In the genomic region with DNA sequence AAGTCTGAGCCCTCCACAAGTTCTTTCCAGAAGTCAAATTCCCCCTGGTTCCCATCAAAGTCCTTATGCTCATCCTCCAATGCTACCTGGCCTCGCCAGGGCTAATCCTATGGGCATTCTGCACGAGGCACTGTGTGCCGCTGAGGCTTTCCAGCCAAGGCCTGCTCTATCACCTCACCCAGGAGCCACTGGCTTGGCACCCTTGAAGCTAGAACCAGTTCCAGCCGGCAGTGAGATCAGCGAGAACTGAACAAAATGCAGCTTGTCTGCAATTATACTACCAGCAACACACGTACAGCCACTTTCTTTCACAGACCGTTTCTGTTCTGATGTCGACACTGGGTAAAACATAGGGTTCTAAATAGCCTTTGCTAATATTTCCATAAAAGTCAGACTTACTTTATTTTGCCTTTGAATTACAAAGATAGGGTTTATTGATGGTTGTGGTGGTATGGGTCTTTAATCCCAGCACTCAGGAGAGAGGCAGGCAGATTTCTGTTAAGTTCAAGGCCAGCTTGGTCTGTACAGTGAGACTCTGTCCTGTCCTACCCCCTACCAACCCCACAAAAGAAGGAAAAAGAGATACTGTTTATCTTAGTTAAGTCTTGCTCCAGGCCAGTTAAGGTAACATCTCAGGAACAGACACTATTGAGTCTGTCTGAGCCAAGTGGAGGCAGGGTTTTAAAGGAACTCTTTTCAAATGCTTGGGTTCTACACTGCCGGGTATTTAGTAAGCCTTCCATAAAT, we compare ENCODE assay signal across 20 mouse cellular contexts. TPM values are rescaled to one million over a fixed set of nuclear protein-coding genes. Genes with fewer than 3 reads are reported as not detected.
DNase-seq lines count a peak whose midpoint lies in the region; ATAC-seq lines count a peak whose summit lies in the region.
"Had no signal": no experiment of that assay in that cellular context is flagged by ENCODE, and none has a peak within 500 bp of the region (broad histone marks: within the 10 kb centered on the region; RNA-seq: fewer than 3 reads in every experiment).

No protein-coding gene starts in this region.

- H3K4me1 ChIP-seq in kidney, embryonic 14.5 days (ENCODE audit: control insufficient read depth, insufficient read depth, low read length): peaks cover 18% of the 10 kb centered on the region; the same call in 1 of the 2 replicates
- H3K4me1 ChIP-seq in midbrain, embryonic 15.5 days: peaks cover 14% of the 10 kb centered on the region
- peaks cover 12% of the 10 kb centered on the region; the same call in 1 of the 2 replicates for H3K4me1 ChIP-seq in midbrain, embryonic 16.5 days (ENCODE audit: control insufficient read depth, insufficient read depth, low read length)
- peaks cover 48% of the 10 kb centered on the region for H3K4me1 ChIP-seq in liver, embryonic 15.5 days (replicated peaks)

- H3K36me3 ChIP-seq in kidney, embryonic 14.5 days (ENCODE audit: control insufficient read depth, insufficient read depth, low read length): no peaks in the 10 kb centered on the region; the same call in 1 of the 2 replicates
- H3K36me3 ChIP-seq in midbrain, embryonic 15.5 days (replicated peaks): no peaks in the 10 kb centered on the region; the same call in 1 of the 2 replicates
- peaks cover 12% of the 10 kb centered on the region for H3K36me3 ChIP-seq in midbrain, embryonic 16.5 days (ENCODE audit: control insufficient read depth, insufficient read depth, low read length)
- no peaks in the 10 kb centered on the region for H3K36me3 ChIP-seq in liver, embryonic 15.5 days (replicated peaks)

- ATAC-seq in kidney, embryonic 14.5 days (ENCODE audit: low FRiP score, low TSS enrichment): no peak
- no peak for ATAC-seq in midbrain, embryonic 15.5 days (replicated peaks)
- ATAC-seq in midbrain, embryonic 16.5 days: no peak
- peak; percentile 32; the same call in 1 of the 2 replicates for ATAC-seq in liver, embryonic 15.5 days (ENCODE audit: insufficient read depth)
- ATAC-seq: forebrain, postnatal 0 days; hindbrain, embryonic 16.5 days; Patski had no signal

- no peak overlapping the region for H3K4me3 ChIP-seq in kidney, embryonic 14.5 days (ENCODE audit: low read length)
- no peak overlapping the region for H3K4me3 ChIP-seq in midbrain, embryonic 15.5 days
- no peak overlapping the region for H3K4me3 ChIP-seq in midbrain, embryonic 16.5 days (ENCODE audit: low read depth, low read length)
- H3K4me3 ChIP-seq in liver, embryonic 15.5 days (replicated peaks): no peak overlapping the region
- H3K4me3 ChIP-seq: gastrocnemius, adult 2 months; heart, embryonic 13.5 days had no signal

- H3K4me2 ChIP-seq in kidney, embryonic 14.5 days (replicated peaks; ENCODE audit: low read depth, low read length): no peak overlapping the region
- no peak overlapping the region for H3K4me2 ChIP-seq in midbrain, embryonic 15.5 days
- no peak overlapping the region for H3K4me2 ChIP-seq in midbrain, embryonic 16.5 days (ENCODE audit: low read length)
- H3K4me2 ChIP-seq in liver, embryonic 15.5 days: no peak overlapping the region
- H3K4me2 ChIP-seq: heart, embryonic 13.5 days; midbrain, embryonic 11.5 days had no signal

- H3K27ac ChIP-seq in kidney, embryonic 14.5 days (ENCODE audit: low read depth, low read length): no peak overlapping the region
- H3K27ac ChIP-seq in midbrain, embryonic 15.5 days: 0 out of 2 replicates have a peak overlapping the region, but pooled peaks have one; percentile 70
- H3K27ac ChIP-seq in midbrain, embryonic 16.5 days (ENCODE audit: low read length): no peak overlapping the region
- peak overlapping the region; percentile 65 for H3K27ac ChIP-seq in liver, embryonic 15.5 days (replicated peaks)
- H3K27ac ChIP-seq: gastrocnemius, adult 2 months; heart, embryonic 13.5 days; kidney, postnatal 0 days had no signal

- no peaks in the 10 kb centered on the region for H3K27me3 ChIP-seq in kidney, embryonic 14.5 days (ENCODE audit: control insufficient read depth, insufficient read depth, low read length)
- no peaks in the 10 kb centered on the region for H3K27me3 ChIP-seq in midbrain, embryonic 15.5 days (replicated peaks)
- no peaks in the 10 kb centered on the region for H3K27me3 ChIP-seq in midbrain, embryonic 16.5 days (ENCODE audit: control insufficient read depth, insufficient read depth, low read depth, low read length)
- no peaks in the 10 kb centered on the region for H3K27me3 ChIP-seq in liver, embryonic 15.5 days
- H3K27me3 ChIP-seq: heart, embryonic 13.5 days; Patski had no signal

- H3K9ac ChIP-seq in kidney, embryonic 14.5 days (ENCODE audit: low read depth, low read length): no peak overlapping the region
- H3K9ac ChIP-seq in midbrain, embryonic 15.5 days: no peak overlapping the region
- no peak overlapping the region for H3K9ac ChIP-seq in midbrain, embryonic 16.5 days (ENCODE audit: low read depth, low read length)
- no peak overlapping the region for H3K9ac ChIP-seq in liver, embryonic 15.5 days
- H3K9ac ChIP-seq: forebrain, postnatal 0 days; heart, embryonic 13.5 days had no signal

- H3K9me3 ChIP-seq in kidney, embryonic 14.5 days (ENCODE audit: control insufficient read depth, low read length): no peaks in the 10 kb centered on the region
- no peaks in the 10 kb centered on the region for H3K9me3 ChIP-seq in midbrain, embryonic 15.5 days
- no peaks in the 10 kb centered on the region for H3K9me3 ChIP-seq in midbrain, embryonic 16.5 days (replicated peaks; ENCODE audit: control insufficient read depth, low read length, poor library complexity, severe bottlenecking)
- H3K9me3 ChIP-seq in liver, embryonic 15.5 days (replicated peaks): no peaks in the 10 kb centered on the region
- H3K9me3 ChIP-seq: heart, embryonic 13.5 days had no signal

- DNase-seq in kidney, adult 11 months: peak; percentile 51
- DNase-seq in kidney, postnatal 10 days: peak; percentile 45
- no peak for DNase-seq in ovary, postnatal 36 days (ENCODE audit: low spot score)
- DNase-seq in left cerebral cortex, adult 11 months (ENCODE audit: low spot score): no peak
- DNase-seq: B cell, adult 2 months; cerebellum, adult 11 months; cerebellum, postnatal 14 days; forebrain, postnatal 0 days; gastrocnemius, adult 2 months; heart, postnatal 4 days; lung, postnatal 36 days had no signal

- 79% methylated on average over 9 of the region's 9 CpGs for WGBS in kidney, embryonic 14.5 days
- WGBS in midbrain, embryonic 15.5 days: 81% methylated on average over 9 of the region's 9 CpGs
- 78% methylated on average over 9 of the region's 9 CpGs for WGBS in midbrain, embryonic 16.5 days
- WGBS in liver, embryonic 15.5 days (ENCODE audit: insufficient replicate concordance): 68% methylated on average over 9 of the region's 9 CpGs

RNA-seq across cellular contexts. Expression of a gene that starts 45.7 kb away (rescaled TPM):
- polyA plus RNA-seq in kidney, embryonic 14.5 days (2014; fragmentation: Nextera tagmentation; extraction: Ambion mirVana): 17.9 and 34.0 TPM in 2 replicates
- polyA plus RNA-seq in midbrain, embryonic 15.5 days (2015; fragmentation: Nextera tagmentation; extraction: Ambion mirVana): 13.0 and 14.2 TPM in 2 replicates
- polyA plus RNA-seq in midbrain, embryonic 16.5 days (2015; fragmentation: Nextera tagmentation; extraction: Ambion mirVana): 9.4 and 15.4 TPM in 2 replicates
- polyA plus RNA-seq in liver, embryonic 15.5 days (2015; fragmentation: Nextera tagmentation; extraction: Ambion mirVana): 13.4 and 14.6 TPM in 2 replicates

Comparison
In these comparisons a context has a peak if more than half of its experiments do, and no peak if none do; other contexts are left out.
1. H3K27ac ChIP-seq: peak in midbrain, embryonic 15.5 days (single experiment) and liver, embryonic 15.5 days (single experiment); none in kidney, embryonic 14.5 days (single experiment) and midbrain, embryonic 16.5 days (single experiment).
2. DNase-seq: peak in kidney, adult 11 months (single experiment) and kidney, postnatal 10 days (single experiment); none in ovary, postnatal 36 days (single experiment) and left cerebral cortex, adult 11 months (single experiment).